Mouse (Mus musculus) embryonic facial prominence, embryonic 10.5 days (tissue): Measurements from ENCODE around the gene Oaz1. TPM values are rescaled to one million over a fixed set of nuclear protein-coding genes. Genes with fewer than 3 reads are reported as not detected.
A peak's percentile ranks its signal among the peaks of the same experiment; 100 is the strongest.

Experiments used
- DNase-seq: peaks from one replicate; pipeline ENCODE4 v3.0.0-alpha.2; 2017; ENCODE audit warnings: low spot score
- H3K27ac ChIP-seq: fragments of 300-500 bp; sonication (generic); replicated peaks from 2 replicates; pipeline ENCODE4 v1.5.1; 2016; ENCODE audit warnings: mild to moderate bottlenecking
- H3K27me3 ChIP-seq: fragments of 300-500 bp; sonication (generic); replicated peaks from 2 replicates; pipeline ENCODE4 v1.6.1; 2016; ENCODE audit warnings: low read depth, mild to moderate bottlenecking; ENCODE audit not compliant: poor library complexity, severe bottlenecking
- H3K36me3 ChIP-seq: fragments of 300-500 bp; sonication (generic); replicated peaks from 2 replicates; pipeline ENCODE4 v1.6.1; 2016; ENCODE audit warnings: mild to moderate bottlenecking, moderate library complexity
- H3K4me1 ChIP-seq: fragments of 300-500 bp; sonication (generic); 2 replicates; pipeline ENCODE4 v1.6.1; 2016
- H3K4me3 ChIP-seq: fragments of 300-500 bp; sonication (generic); 2 replicates; pipeline ENCODE4 v1.5.1; 2016; ENCODE audit warnings: mild to moderate bottlenecking, moderate library complexity
- H3K9me3 ChIP-seq: fragments of 300-500 bp; sonication (generic); 2 replicates; pipeline ENCODE4 v1.6.1; 2016; ENCODE audit warnings: mild to moderate bottlenecking
- WGBS: fragments of 180-500 bp; shearing (Covaris S2); methylation state at CpG from one replicate; pipeline ENCODE4 v1.1.7; 2016; 5-methylcytosine and 5-hydroxymethylcytosine counted together
- polyA plus RNA-seq: library from polyadenylated mRNA; unstranded; fragments of >200 nt; fragmentation: Nextera tagmentation; extraction: Ambion mirVana; gene quantifications from 2 replicates; pipeline ENCODE4 v1.2.1, GENCODE M21; 2016

The Oaz1 gene
- polyA plus RNA-seq, 1 experiment from 2014 or later: 2,205 TPM

DNA sequence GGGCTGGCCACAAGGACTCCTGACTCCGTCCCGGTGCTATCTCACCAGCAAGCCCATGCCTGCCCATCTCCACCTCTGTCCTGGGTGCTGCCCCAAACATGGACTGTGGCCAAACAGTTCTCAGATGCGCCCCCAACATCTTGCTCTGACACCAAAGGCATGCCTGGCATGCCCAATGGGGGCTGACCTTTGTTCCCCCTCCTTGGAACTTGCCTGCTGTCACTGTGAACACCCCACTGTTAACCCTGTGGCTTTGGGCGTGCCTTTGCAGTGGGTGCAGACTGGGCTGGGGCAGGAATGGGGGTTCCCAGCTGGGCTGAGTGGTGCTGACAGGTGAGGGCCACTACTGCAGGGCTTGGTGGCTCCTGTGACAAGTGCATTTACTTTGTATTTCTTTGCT is 32.7 kb upstream of the Oaz1 start:
- peaks cover 80% of the 10 kb centered on the region for H3K36me3 ChIP-seq
- no peak overlapping the region for H3K27ac ChIP-seq
- H3K4me3 ChIP-seq: peak overlapping the region; percentile 23; the same call in 1 of the 2 replicates
- no peaks in the 10 kb centered on the region for H3K27me3 ChIP-seq
- H3K4me1 ChIP-seq: peaks cover 26% of the 10 kb centered on the region
- no peaks in the 10 kb centered on the region for H3K9me3 ChIP-seq
- 87% methylated on average over 4 of the region's 4 CpGs for WGBS
- no peak for DNase-seq

DNA sequence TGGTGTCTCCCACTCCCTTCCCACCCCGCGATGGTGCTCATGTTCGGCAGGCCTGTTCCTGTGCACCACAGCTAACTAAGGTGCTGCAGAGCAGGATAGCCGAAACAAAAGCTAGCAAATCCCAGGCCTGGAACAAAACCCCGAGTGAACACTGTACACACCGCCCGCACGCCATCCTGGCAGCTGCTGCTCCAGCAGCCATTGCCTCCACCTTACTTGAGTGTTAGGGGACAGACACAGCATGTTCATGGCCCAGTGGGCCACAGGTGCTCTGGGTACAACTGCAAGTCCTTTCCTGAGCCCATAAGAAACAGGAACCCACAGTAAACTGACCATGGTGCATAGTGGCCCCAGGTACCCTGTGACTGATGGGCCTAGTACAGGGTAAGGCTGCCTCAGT is 31.7 kb upstream of the Oaz1 start:
- 87% methylated on average over 8 of the region's 8 CpGs for WGBS
- H3K9me3 ChIP-seq: no peaks in the 10 kb centered on the region
- DNase-seq: no peak

DNA sequence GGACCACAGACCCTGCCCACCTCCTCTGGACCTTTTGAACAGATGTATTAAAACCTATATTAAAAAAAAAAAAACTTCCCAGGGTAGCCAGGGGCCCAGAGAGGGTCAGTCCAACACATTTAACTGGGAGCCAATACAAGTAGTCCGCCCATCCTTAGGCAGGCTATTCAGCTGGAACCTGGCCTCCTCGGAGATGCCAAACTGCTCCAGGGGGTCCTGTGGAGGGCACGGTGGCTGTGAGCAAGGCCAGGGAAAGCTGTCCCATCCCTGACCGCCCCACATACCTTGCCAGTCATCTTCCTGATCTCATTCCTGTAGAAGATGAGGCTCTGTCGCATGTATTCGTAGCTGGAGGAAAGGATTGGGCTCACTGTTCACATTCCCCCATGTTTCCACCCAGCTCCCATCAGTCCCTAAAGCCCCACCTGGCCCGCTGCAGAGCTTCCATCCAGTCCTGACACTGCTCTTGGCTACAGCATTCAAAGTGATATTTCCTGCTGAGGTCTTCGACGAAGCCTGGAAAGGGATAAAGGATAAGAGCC is 30.1 kb upstream of the Oaz1 start:
- WGBS: 83% methylated on average over 9 of the region's 9 CpGs
- DNase-seq: no peak
- Histone ChIP-seq H3K27ac (no peak overlapping the region; the same call in 1 of the 2 replicates), H3K9me3 (no peaks in the 10 kb centered on the region), H3K36me3 (peaks cover 71% of the 10 kb centered on the region), H3K27me3 (no peaks in the 10 kb centered on the region), H3K4me3 (peak overlapping the region; percentile 86), H3K4me1 (peaks cover 38% of the 10 kb centered on the region)

More for the DNA sequence above, 31.7 kb upstream of the Oaz1 start:
- Histone ChIP-seq H3K27ac (no peak overlapping the region), H3K4me3 (no peak overlapping the region), H3K36me3 (peaks cover 72% of the 10 kb centered on the region), H3K4me1 (peaks cover 33% of the 10 kb centered on the region), H3K27me3 (no peaks in the 10 kb centered on the region)

DNA sequence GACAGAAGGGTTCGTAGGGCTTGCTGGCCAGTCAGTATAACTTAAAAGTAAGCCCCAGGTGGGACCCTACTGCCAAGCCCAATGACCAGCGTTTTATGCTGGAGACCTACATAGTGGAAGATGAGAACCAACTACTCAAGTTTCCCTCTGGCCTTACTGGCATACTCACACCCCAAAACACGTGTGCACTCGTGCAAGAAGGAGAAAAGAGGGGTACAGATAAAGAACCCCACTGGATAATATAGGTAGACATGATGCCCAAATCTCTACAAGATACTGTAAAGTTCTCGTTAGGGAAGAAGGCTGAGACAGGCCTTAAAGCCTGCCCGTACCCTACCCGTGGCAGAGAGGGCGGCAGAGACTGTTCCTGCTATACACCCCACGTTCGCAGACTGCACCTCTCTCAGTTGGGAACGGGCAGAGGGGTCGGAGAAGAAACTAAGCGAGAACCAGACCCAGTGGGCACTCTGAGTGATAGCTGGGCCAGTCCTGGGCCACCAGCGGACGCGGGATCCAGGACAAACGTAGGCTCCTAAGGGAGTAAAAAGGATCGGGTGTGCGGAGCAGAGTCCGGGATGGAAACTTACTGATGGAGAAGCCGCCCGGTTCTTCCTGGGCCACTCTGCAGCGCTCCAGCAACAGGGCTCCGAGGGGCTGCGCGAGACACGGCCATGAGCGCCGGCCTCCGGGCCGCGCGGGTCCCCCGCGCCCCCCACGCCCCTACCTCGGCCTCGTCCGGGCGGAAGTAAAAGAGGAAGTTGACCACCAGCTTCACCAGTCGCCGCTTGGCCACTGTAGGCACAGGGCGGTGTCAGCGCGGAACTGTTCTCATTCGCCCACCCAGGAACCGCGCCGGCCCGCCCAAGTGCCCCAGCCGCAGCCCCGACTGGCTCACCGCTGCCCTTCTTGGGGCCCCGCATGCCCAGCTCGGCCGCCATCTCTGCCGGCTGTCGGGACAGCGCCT is 29.0 kb upstream of the Oaz1 start:
- Histone ChIP-seq H3K27me3 (no peaks in the 10 kb centered on the region), H3K4me1 (peaks cover 35% of the 10 kb centered on the region), H3K36me3 (peaks cover 71% of the 10 kb centered on the region), H3K27ac (peak overlapping the region; percentile 98), H3K4me3 (peak overlapping the region; percentile 86), H3K9me3 (no peaks in the 10 kb centered on the region)
- no peak for DNase-seq
- WGBS: 3% methylated on average over 59 of the region's 59 CpGs

DNA sequence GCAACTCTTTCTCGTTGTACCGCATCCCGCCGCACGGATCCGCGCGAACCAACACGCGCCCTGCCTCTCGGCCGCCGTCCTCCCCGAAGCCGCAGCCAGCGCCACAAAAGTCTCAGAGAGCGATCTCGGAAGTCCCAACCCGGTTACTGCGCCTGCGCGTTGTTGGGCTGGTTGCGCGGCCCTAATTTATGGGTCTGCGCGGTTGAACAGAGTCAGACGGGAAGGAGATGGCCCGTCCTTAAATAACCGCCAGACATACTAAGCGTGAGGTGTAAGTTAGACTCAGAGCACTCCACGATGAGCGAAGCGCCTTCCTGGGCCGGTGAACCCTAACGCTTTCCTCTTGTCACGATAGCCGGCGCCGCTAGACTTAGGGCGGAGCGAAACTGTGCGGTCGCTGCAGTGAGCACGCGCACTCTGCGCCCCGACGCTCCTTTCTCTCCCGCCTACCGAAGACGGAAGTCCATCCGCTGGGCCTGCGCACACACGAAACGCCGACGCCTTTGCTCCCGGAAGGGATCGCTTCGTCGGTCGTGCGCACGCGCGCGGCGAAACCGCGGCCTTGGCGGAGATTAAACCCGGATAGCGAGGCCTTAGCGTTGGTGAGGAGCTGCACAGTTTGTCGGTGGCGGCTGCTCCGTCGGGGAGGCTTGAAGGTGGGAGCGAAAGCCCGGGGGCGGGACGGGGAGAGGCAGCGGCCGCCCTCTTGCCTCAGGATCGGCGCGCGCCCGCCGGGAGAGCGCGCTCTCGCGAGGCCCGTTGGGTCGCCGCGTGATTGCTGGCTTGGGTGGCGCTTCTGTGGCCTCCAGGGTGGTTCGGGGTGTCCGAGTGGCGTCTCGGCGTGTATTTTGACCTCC is 28.1 kb upstream of the Oaz1 start, which contains the start of the genes Sf3a2 and Plekhj1:
Gene Sf3a2, plus strand, starts transcription at position 49 of the 857 bp plus-strand sequence.
Gene Plekhj1, minus strand, starts transcription at position 477 of the 857 bp plus-strand sequence.
- Histone ChIP-seq H3K36me3 (peaks cover 71% of the 10 kb centered on the region), H3K4me3 (peak within 1 kb of the TSS; percentile 86), H3K27ac (peak within 1 kb of the TSS; percentile 98), H3K9me3 (no peaks in the 10 kb centered on the region), H3K27me3 (no peaks in the 10 kb centered on the region), H3K4me1 (peaks cover 35% of the 10 kb centered on the region)
- WGBS: under 1% methylated on average over 104 of the region's 104 CpGs
- DNase-seq: peak; percentile 96

GRCm38 (mm10) chr10:80799070-80799566 is 27.3 kb upstream of the Oaz1 start:
- Histone ChIP-seq H3K9me3 (no peaks in the 10 kb centered on the region), H3K36me3 (peaks cover 71% of the 10 kb centered on the region), H3K27me3 (no peaks in the 10 kb centered on the region), H3K27ac (peak overlapping the region; percentile 98), H3K4me3 (peak overlapping the region; percentile 86), H3K4me1 (peaks cover 36% of the 10 kb centered on the region)
- WGBS: 5% methylated on average over 18 of the region's 18 CpGs
- no peak for DNase-seq

- peaks cover 73% of the 10 kb centered on the region for H3K36me3 ChIP-seq
These were observed 24.1 kb upstream of the Oaz1 start for GRCm38 (mm10) chr10:80802204-80802912.

DNA sequence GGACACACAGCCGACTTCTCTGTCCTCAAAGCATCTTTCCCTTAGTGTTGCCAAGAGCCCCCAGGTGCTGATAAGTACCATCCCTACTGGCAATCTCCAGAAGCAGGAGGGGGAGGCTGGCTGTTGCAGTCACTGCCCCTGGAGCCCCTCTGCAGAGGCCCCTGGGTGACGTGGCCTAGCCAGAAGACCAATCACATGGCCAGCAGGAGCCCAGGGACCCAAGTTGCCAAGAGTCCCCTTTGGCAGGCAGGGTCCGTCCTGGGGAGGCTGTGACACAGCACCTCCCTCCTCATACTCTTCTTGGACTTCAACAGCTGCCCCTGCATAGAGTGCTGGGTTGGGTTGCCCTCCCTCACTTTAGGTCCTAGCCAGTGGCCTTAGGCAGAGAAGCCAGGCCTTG is 23.5 kb upstream of the Oaz1 start:
- no peak overlapping the region for H3K27ac ChIP-seq
- H3K9me3 ChIP-seq: no peaks in the 10 kb centered on the region
- 78% methylated on average over 3 of the region's 3 CpGs for WGBS
- 0 out of 2 replicates have a peak overlapping the region, but pooled peaks have one; percentile 18 for H3K4me3 ChIP-seq
- H3K36me3 ChIP-seq: peaks cover 73% of the 10 kb centered on the region
- H3K27me3 ChIP-seq: peaks cover 30% of the 10 kb centered on the region
- no peak for DNase-seq
- H3K4me1 ChIP-seq: peaks cover 52% of the 10 kb centered on the region

More at GRCm38 (mm10) chr10:80802204-80802912, 24.1 kb upstream of the Oaz1 start:
- peaks cover 49% of the 10 kb centered on the region for H3K4me1 ChIP-seq
- no peaks in the 10 kb centered on the region for H3K9me3 ChIP-seq
- WGBS: 92% methylated on average over 10 of the region's 10 CpGs
- H3K4me3 ChIP-seq: peak overlapping the region; percentile 18; the same call in 1 of the 2 replicates
- peaks cover 24% of the 10 kb centered on the region for H3K27me3 ChIP-seq
- no peak for DNase-seq
- H3K27ac ChIP-seq: no peak overlapping the region

DNA sequence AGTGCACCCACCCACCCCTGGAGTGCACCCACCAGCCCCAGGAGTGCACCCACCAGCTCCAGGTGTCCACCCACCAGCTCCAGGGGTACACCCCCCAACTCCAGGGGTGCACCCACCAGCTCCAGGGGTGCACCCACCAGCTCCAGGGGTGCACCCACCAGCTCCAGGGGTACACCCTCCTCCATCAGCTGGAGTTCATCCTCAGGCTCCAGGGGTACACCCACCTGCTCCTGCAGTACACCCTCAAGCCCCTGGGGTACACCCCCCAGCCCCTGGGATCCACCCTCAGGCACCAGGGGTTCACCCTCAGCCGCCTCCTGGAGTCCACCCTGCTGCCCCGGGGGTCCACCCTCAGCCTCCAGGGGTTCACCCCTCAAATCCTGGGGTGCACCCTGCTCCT is 22.1 kb upstream of the Oaz1 start:
- no peak for DNase-seq
- peaks cover 73% of the 10 kb centered on the region for H3K36me3 ChIP-seq
- H3K4me3 ChIP-seq: peak overlapping the region; percentile 25; the same call in 1 of the 2 replicates
- H3K9me3 ChIP-seq: no peaks in the 10 kb centered on the region
- no peak overlapping the region for H3K27ac ChIP-seq
- H3K4me1 ChIP-seq: peaks cover 62% of the 10 kb centered on the region
- WGBS: 88% methylated on average over 2 of the region's 2 CpGs
- H3K27me3 ChIP-seq: peaks cover 44% of the 10 kb centered on the region

GRCm38 (mm10) chr10:80804916-80805315 is 21.5 kb upstream of the Oaz1 start, which contains the start of gene Amh:
Gene Amh (plus strand): TSS chr10:80805243.
- H3K27me3 ChIP-seq: peaks cover 49% of the 10 kb centered on the region
- H3K4me1 ChIP-seq: peaks cover 60% of the 10 kb centered on the region
- DNase-seq: no peak
- 75% methylated on average over 6 of the region's 6 CpGs for WGBS
- H3K4me3 ChIP-seq: peak within 1 kb of the TSS; percentile 68; the same call in 1 of the 2 replicates
- no peaks in the 10 kb centered on the region for H3K9me3 ChIP-seq
- peaks cover 70% of the 10 kb centered on the region for H3K36me3 ChIP-seq
- no peak within 1 kb of the TSS for H3K27ac ChIP-seq

- Histone ChIP-seq H3K27me3 (peaks cover 53% of the 10 kb centered on the region), H3K9me3 (no peaks in the 10 kb centered on the region), H3K27ac (no peak overlapping the region), H3K4me3 (0 out of 2 replicates have a peak overlapping the region, but pooled peaks have one; percentile 68), H3K36me3 (peaks cover 66% of the 10 kb centered on the region), H3K4me1 (peaks cover 60% of the 10 kb centered on the region)
- no peak for DNase-seq
- 82% methylated on average over 5 of the region's 5 CpGs for WGBS
These were observed 21.1 kb upstream of the Oaz1 start for GRCm38 (mm10) chr10:80805322-80805721.
